Mouse (Mus musculus) liver, adult 2 months (tissue): Measurements from ENCODE around the gene Mpnd. TPM values are rescaled to one million over a fixed set of nuclear protein-coding genes. Genes with fewer than 3 reads are reported as not detected.

Experiments used
- DNase-seq: peaks from one replicate; pipeline ENCODE4 v3.0.0-alpha.2; 2011; ENCODE audit warnings: low read depth, low spot score; ENCODE audit errors: extremely low read depth
- H3K27ac ChIP-seq: fragments of 200-500 bp; replicated peaks from 2 replicates; pipeline ENCODE4 v1.5.1; 2012; ENCODE audit warnings: low read depth, mild to moderate bottlenecking, control low read depth, inconsistent platforms, low read length; ENCODE audit not compliant: insufficient read depth
- H3K27me3 ChIP-seq: fragments of 200-500 bp; 2 replicates; pipeline ENCODE4 v1.6.1; 2012; ENCODE audit warnings: mild to moderate bottlenecking, moderate library complexity, low read length, inconsistent platforms; ENCODE audit not compliant: control insufficient read depth, insufficient read depth
- H3K36me3 ChIP-seq: fragments of 200-500 bp; 2 replicates; pipeline ENCODE4 v1.6.1; 2012; ENCODE audit warnings: low read length, inconsistent platforms; ENCODE audit not compliant: control insufficient read depth, insufficient read depth
- H3K4me1 ChIP-seq: fragments of 200-500 bp; 2 replicates; pipeline ENCODE4 v1.6.1; 2011; ENCODE audit warnings: low read length; ENCODE audit not compliant: control insufficient read depth, insufficient read depth
- H3K4me3 ChIP-seq: fragments of 200-500 bp; 2 replicates; pipeline ENCODE4 v1.5.1; 2011; ENCODE audit warnings: low read depth, mild to moderate bottlenecking, control low read depth, low read length, moderate library complexity; ENCODE audit not compliant: insufficient read depth
- H3K79me2 ChIP-seq: fragments of 200-500 bp; 2 replicates; pipeline ENCODE4 v1.6.1; 2012; ENCODE audit warnings: inconsistent platforms, mild to moderate bottlenecking, low read length, moderate library complexity; ENCODE audit not compliant: control insufficient read depth, insufficient read depth
- H3K9ac ChIP-seq: fragments of 200-500 bp; 2 replicates; pipeline ENCODE4 v1.6.1; 2012; ENCODE audit warnings: low read depth, mild to moderate bottlenecking, control low read depth, inconsistent platforms, low read length
- CTCF ChIP-seq: fragments of 200-500 bp; IDR thresholded peaks from 2 replicates; pipeline ENCODE4 v1.5.1; 2011; ENCODE audit warnings: low read depth, low read length, control low read depth
- POLR2A ChIP-seq: fragments of 200-500 bp; IDR thresholded peaks from 2 replicates; pipeline ENCODE4 v1.6.1; 2011; ENCODE audit warnings: low read length, control low read depth; ENCODE audit not compliant: insufficient read depth; ENCODE audit errors: extremely low read depth
- WGBS: fragments of 180-500 bp; shearing (Covaris S2); methylation state at CpG from one replicate; pipeline ENCODE4 v1.1.7; 2018; 5-methylcytosine and 5-hydroxymethylcytosine counted together
- polyA plus RNA-seq: library from polyadenylated mRNA; depleted of rRNA; stranded (reverse); fragments of >200 nt; gene quantifications from 2 replicates; pipeline ENCODE4 v1.2.3, GENCODE M21; 2012
- total RNA-seq: library from RNA; depleted of rRNA; stranded (reverse); fragments of >200 nt; gene quantifications from 2 replicates; pipeline ENCODE4 v1.2.3, GENCODE M21; 2014

Gene Mpnd
- total and polyA plus RNA-seq, 2 experiments: 93.2 to 175 TPM

- peak; percentile 99 for TF ChIP-seq CTCF
- no peak for TF ChIP-seq POLR2A
- peaks cover 20% of the 10 kb centered on the region for H3K4me1 ChIP-seq
- H3K9ac ChIP-seq: peak overlapping the region; percentile 41
- WGBS: 3% methylated on average over 9 of the region's 9 CpGs
- peak; percentile 50 for DNase-seq
- H3K27ac ChIP-seq: no peak overlapping the region
- no peaks in the 10 kb centered on the region; the same call in 1 of the 2 replicates for H3K79me2 ChIP-seq
- peak overlapping the region; percentile 14 for H3K4me3 ChIP-seq
- no peaks in the 10 kb centered on the region for H3K27me3 ChIP-seq
- H3K36me3 ChIP-seq: peaks cover 2% of the 10 kb centered on the region; the same call in 1 of the 2 replicates
Measured at GRCm38 (mm10) chr17:56010681-56011080, 5.2 kb downstream of the Mpnd start.

- H3K27me3 ChIP-seq: no peaks in the 10 kb centered on the region
- no peak overlapping the region for H3K27ac ChIP-seq
- 69% methylated on average over 7 of the region's 7 CpGs for WGBS
- no peak for DNase-seq
- H3K79me2 ChIP-seq: no peaks in the 10 kb centered on the region; the same call in 1 of the 2 replicates
- peaks cover 20% of the 10 kb centered on the region for H3K4me1 ChIP-seq
- TF ChIP-seq CTCF (no peak), POLR2A (no peak)
- H3K9ac ChIP-seq: no peak overlapping the region
- H3K36me3 ChIP-seq: peaks cover 4% of the 10 kb centered on the region; the same call in 1 of the 2 replicates
- H3K4me3 ChIP-seq: no peak overlapping the region
Measured at GRCm38 (mm10) chr17:56011441-56011840, 5.9 kb downstream of the Mpnd start.

GRCm38 (mm10) chr17:56015293-56015692, 9.8 kb downstream of the Mpnd start:
- Histone ChIP-seq H3K4me1 (peaks cover 5% of the 10 kb centered on the region), H3K36me3 (peaks cover 4% of the 10 kb centered on the region; the same call in 1 of the 2 replicates)
- WGBS: 91% methylated on average over 9 of the region's 9 CpGs

GRCm38 (mm10) chr17:56016382-56016781, 10.9 kb downstream of the Mpnd start:
- no peak overlapping the region for H3K27ac ChIP-seq
- H3K36me3 ChIP-seq: peaks cover 4% of the 10 kb centered on the region; the same call in 1 of the 2 replicates
- no peak overlapping the region for H3K9ac ChIP-seq
- no peak for TF ChIP-seq POLR2A
- TF ChIP-seq CTCF: no peak
- DNase-seq: no peak
- H3K79me2 ChIP-seq: no peaks in the 10 kb centered on the region; the same call in 1 of the 2 replicates
- no peaks in the 10 kb centered on the region for H3K27me3 ChIP-seq
- 87% methylated on average over 8 of the region's 8 CpGs for WGBS
- no peaks in the 10 kb centered on the region for H3K4me1 ChIP-seq
- no peak overlapping the region for H3K4me3 ChIP-seq

More at GRCm38 (mm10) chr17:56015293-56015692, 9.8 kb downstream of the Mpnd start:
- TF ChIP-seq CTCF (no peak), POLR2A (no peak)
- Histone ChIP-seq H3K4me3 (no peak overlapping the region), H3K9ac (no peak overlapping the region), H3K27me3 (no peaks in the 10 kb centered on the region), H3K27ac (no peak overlapping the region), H3K79me2 (no peaks in the 10 kb centered on the region; the same call in 1 of the 2 replicates)
- no peak for DNase-seq

GRCm38 (mm10) chr17:56016793-56017785, 11.6 kb downstream of the Mpnd start:
- H3K36me3 ChIP-seq: peaks cover 4% of the 10 kb centered on the region; the same call in 1 of the 2 replicates
- no peak overlapping the region for H3K4me3 ChIP-seq
- WGBS: 83% methylated on average over 15 of the region's 15 CpGs
- TF ChIP-seq POLR2A: no peak
- TF ChIP-seq CTCF: no peak
- H3K4me1 ChIP-seq: peaks cover 6% of the 10 kb centered on the region; the same call in 1 of the 2 replicates
- H3K27me3 ChIP-seq: no peaks in the 10 kb centered on the region
- no peak overlapping the region for H3K27ac ChIP-seq
- DNase-seq: no peak
- H3K79me2 ChIP-seq: peaks cover 1% of the 10 kb centered on the region; the same call in 1 of the 2 replicates
- no peak overlapping the region for H3K9ac ChIP-seq
